41 mouse cellular contexts compared by ENCODE assay signal in genomic region chr3:129827691-129828090, GRCm38 (mm10). TPM values are rescaled to one million over a fixed set of nuclear protein-coding genes. Genes with fewer than 3 reads are reported as not detected.
"Had no signal": no experiment of that assay in that cellular context is flagged by ENCODE, and none has a peak within 500 bp of the region (broad histone marks: within the 10 kb centered on the region; RNA-seq: fewer than 3 reads in every experiment).

No protein-coding gene starts in this region.

- H3K9ac ChIP-seq: heart, embryonic 13.5 days; heart, embryonic 15.5 days; hindbrain, embryonic 13.5 days; hindbrain, embryonic 15.5 days; kidney, embryonic 15.5 days; limb, embryonic 13.5 days; limb, embryonic 15.5 days; liver, embryonic 12.5 days; liver, embryonic 14.5 days had no signal

- H3K27me3 ChIP-seq: heart, embryonic 13.5 days; heart, embryonic 15.5 days; hindbrain, embryonic 13.5 days; hindbrain, embryonic 15.5 days; limb, embryonic 13.5 days; limb, embryonic 15.5 days had no signal

- H3K27ac ChIP-seq: heart, embryonic 13.5 days; heart, embryonic 15.5 days; hindbrain, embryonic 13.5 days; hindbrain, embryonic 15.5 days; hindbrain, postnatal 0 days; kidney, embryonic 15.5 days; kidney, postnatal 0 days; limb, embryonic 13.5 days; limb, embryonic 15.5 days; liver, embryonic 12.5 days; liver, embryonic 14.5 days had no signal

- H3K4me3 ChIP-seq: heart, embryonic 13.5 days; heart, embryonic 15.5 days; hindbrain, embryonic 13.5 days; hindbrain, embryonic 15.5 days; kidney, embryonic 15.5 days; limb, embryonic 13.5 days; limb, embryonic 15.5 days; liver, embryonic 12.5 days had no signal

- DNase-seq: gastrocnemius, postnatal 14 days; gastrocnemius, postnatal 36 days; heart, adult 18-20 months; heart, postnatal 14 days; heart, postnatal 36 days; kidney, adult 11 months; kidney, adult 2 months; kidney, adult 9 months; kidney, postnatal 14 days; kidney, postnatal 36 days; layer of hippocampus, adult 9-11 months; layer of hippocampus, postnatal 36 days; left cerebral cortex, postnatal 4 days had no signal

RNA-seq across cellular contexts. Expression of gene Rrh, which starts 5.3 kb away (rescaled TPM):
- total RNA-seq: gastrocnemius, adult 18-20 months; gastrocnemius, adult 8-10 months; gastrocnemius, postnatal 14 days; gastrocnemius, postnatal 36 days; heart, adult 18-20 months; heart, postnatal 14 days; heart, postnatal 36 days had no signal
- polyA plus RNA-seq: gonadal fat pad, adult 2 months; heart, embryonic 11.5 days; heart, embryonic 13.5 days; heart, embryonic 15.5 days; hindbrain, embryonic 11.5 days; intestine, embryonic 14.5 days; kidney, adult 2 months; large intestine, adult 2 months; limb, embryonic 11.5 days; liver, adult 2 months had no signal

RNA-seq across cellular contexts. Expression of gene Cfi, which starts 8.0 kb away (rescaled TPM):
- total RNA-seq: gastrocnemius, adult 8-10 months; gastrocnemius, postnatal 14 days; hematopoietic stem cell, adult 5-6 weeks; hindbrain, postnatal 0 days; layer of hippocampus, adult 18-20 months; layer of hippocampus, postnatal 14 days; layer of hippocampus, postnatal 36 days; left cerebral cortex, adult 18-20 months; left cerebral cortex, postnatal 10 days; left cerebral cortex, postnatal 25 days; left cerebral cortex, postnatal 4 days had no signal

RNA-seq across cellular contexts. Expression of gene Lrit3, which starts 23.9 kb away (rescaled TPM):
- total RNA-seq: gastrocnemius, adult 18-20 months; gastrocnemius, adult 8-10 months; gastrocnemius, postnatal 14 days; gastrocnemius, postnatal 36 days; heart, adult 18-20 months; heart, postnatal 14 days; heart, postnatal 36 days; hematopoietic stem cell, adult 5-6 weeks; hindbrain, postnatal 0 days; layer of hippocampus, adult 18-20 months; layer of hippocampus, postnatal 14 days; layer of hippocampus, postnatal 36 days; left cerebral cortex, adult 18-20 months; liver, adult 2 months had no signal
- polyA plus RNA-seq: heart, embryonic 11.5 days; heart, embryonic 13.5 days; heart, embryonic 15.5 days; heart, postnatal 0 days; hindbrain, embryonic 11.5 days; hindbrain, embryonic 13.5 days; hindbrain, embryonic 15.5 days; intestine, embryonic 14.5 days; intestine, embryonic 16.5 days; kidney, embryonic 15.5 days; limb, embryonic 11.5 days; limb, embryonic 13.5 days; limb, embryonic 15.5 days; liver, adult 2 months; liver, embryonic 12.5 days; liver, embryonic 14.5 days had no signal
